Mouse (Mus musculus) NIH3T3 (cell line): ENCODE measurements around the gene Srcap.
A peak's percentile ranks its signal among the peaks of the same experiment; 100 is the strongest.

Source experiments
- DNase-seq: peaks from one replicate; pipeline ENCODE4 v3.0.0-alpha.2; 2012; ENCODE audit warnings: low read depth

Gene Srcap

GRCm38 (mm10) chr7:127583260-127583659 is 71.5 kb downstream of the Srcap start:
- DNase-seq: no peak

- DNase-seq: no peak
Measured at GRCm38 (mm10) chr7:127585031-127585430, 73.2 kb downstream of the Srcap start.

GRCm38 (mm10) chr7:127586149-127586548 is 74.4 kb downstream of the Srcap start:
- no peak for DNase-seq

- no peak for DNase-seq
Measured at GRCm38 (mm10) chr7:127587196-127587595, 75.4 kb downstream of the Srcap start.

- peak; percentile 95 for DNase-seq
Measured at GRCm38 (mm10) chr7:127588011-127588871, 76.5 kb downstream of the Srcap start, which contains the start of the genes Ccdc189 and Rnf40. Gene Ccdc189, minus strand, starts transcription at chr7:127588595. Gene Rnf40, plus strand, starts transcription at chr7:127588767.

GRCm38 (mm10) chr7:127588901-127589300 is 77.1 kb downstream of the Srcap start:
- DNase-seq: peak; percentile 9

GRCm38 (mm10) chr7:127589637-127590036 is 77.9 kb downstream of the Srcap start:
- no peak for DNase-seq

GRCm38 (mm10) chr7:127591108-127591507 is 79.3 kb downstream of the Srcap start:
- no peak for DNase-seq

- no peak for DNase-seq
Measured at GRCm38 (mm10) chr7:127592575-127592974, 80.8 kb downstream of the Srcap start.

- DNase-seq: no peak
Measured at GRCm38 (mm10) chr7:127596747-127597146, 85.0 kb downstream of the Srcap start.

- no peak for DNase-seq
Measured at GRCm38 (mm10) chr7:127600612-127601011, 88.8 kb downstream of the Srcap start.

GRCm38 (mm10) chr7:127601735-127602134 is 90.0 kb downstream of the Srcap start:
- DNase-seq: no peak

- no peak for DNase-seq
Measured at GRCm38 (mm10) chr7:127602903-127603302, 91.1 kb downstream of the Srcap start.

- DNase-seq: no peak
Measured at GRCm38 (mm10) chr7:127604256-127604655, 92.5 kb downstream of the Srcap start.

- DNase-seq: no peak
Measured at GRCm38 (mm10) chr7:127607150-127607549, 95.4 kb downstream of the Srcap start.
